Mouse (Mus musculus): Measurements from ENCODE around the gene Kank3. TPM values are rescaled to one million over a fixed set of nuclear protein-coding genes. Genes with fewer than 3 reads are reported as not detected.
A peak's percentile ranks its signal among the peaks of the same experiment; 100 is the strongest.

Kank3 gene
- polyA plus RNA-seq, 1 experiment from 2014 or later = 54.2 TPM

DNA sequence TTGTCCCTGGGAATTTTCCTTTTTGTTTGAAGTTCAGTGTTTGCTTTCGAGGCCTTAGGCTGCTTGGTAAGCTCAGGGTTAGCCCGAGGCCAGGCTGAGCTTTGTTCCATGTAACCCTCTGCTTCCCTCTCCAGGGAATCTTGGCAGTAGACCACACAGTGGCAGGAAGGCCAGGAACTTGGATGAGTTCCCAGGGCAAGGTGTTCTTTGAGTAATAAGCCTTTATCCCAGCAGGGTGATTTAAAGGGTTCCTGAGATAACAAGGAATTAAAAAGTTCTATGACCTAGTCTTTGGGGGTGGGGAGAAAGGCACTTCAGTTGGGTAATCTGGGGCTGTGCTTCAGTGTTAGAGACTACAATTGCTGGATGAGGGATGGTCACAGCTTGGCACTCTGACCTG, 18.6 kb downstream of the Kank3 start:
- Histone ChIP-seq H3K4me3 (ENCODE audit: control insufficient read depth in 1 of 2, insufficient read depth in 1 of 2, low read depth in 1 of 2, low read length in 2 of 2) (no peak overlapping the region), H3K9me3 (ENCODE audit: control insufficient read depth, low read length) (no peaks in the 10 kb centered on the region), H3K4me1 (ENCODE audit: control insufficient read depth in 2 of 2, insufficient read depth in 2 of 2, low read length in 2 of 2) (peaks cover 4 to 28% of the 10 kb centered on the region in 2 experiments), H3K27me3 (ENCODE audit: control insufficient read depth, insufficient read depth, low read length) (no peaks in the 10 kb centered on the region), H3K9ac (ENCODE audit: low read length) (no peak overlapping the region), H3K4me2 (ENCODE audit: low read length) (peak overlapping the region; percentile 32; the same call in 1 of the 2 replicates), H3K36me3 (ENCODE audit: control insufficient read depth, insufficient read depth, low read length) (peaks cover 58% of the 10 kb centered on the region), H3K27ac (replicated peaks in 1 of 2; ENCODE audit: control insufficient read depth in 1 of 2, insufficient read depth in 1 of 2, low read depth in 2 of 2, low read length in 2 of 2) (peak overlapping the region; percentile 30 to 64; a peak in 3 of 4 replicates)
- WGBS = 18% methylated on average over 2 of the region's 2 CpGs
- peak; percentile 41; the same call in 1 of the 2 replicates for ATAC-seq (ENCODE audit: insufficient number of reproducible peaks, insufficient read depth, low FRiP score, low read depth)

DNA sequence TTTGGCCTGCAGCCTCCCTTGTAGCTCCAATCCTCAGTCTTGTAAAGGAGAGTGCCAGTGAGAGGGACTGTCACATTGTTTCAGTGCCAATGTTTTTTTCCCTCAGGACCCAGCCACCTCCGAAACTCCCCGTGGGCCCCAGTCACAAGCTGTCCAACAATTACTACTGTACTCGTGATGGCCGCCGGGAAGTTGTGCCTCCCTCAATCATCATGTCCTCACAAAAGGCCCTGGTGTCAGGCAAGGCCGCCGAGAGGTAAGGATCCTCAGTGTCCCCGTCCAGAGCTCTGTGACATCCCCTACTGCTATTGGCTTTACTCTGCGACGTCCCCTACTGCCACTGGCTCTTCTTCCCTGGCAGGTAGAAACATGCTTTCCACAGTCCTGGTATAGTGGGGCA, 19.2 kb downstream of the Kank3 start:
- Histone ChIP-seq H3K9me3 (ENCODE audit: control insufficient read depth, low read length) (no peaks in the 10 kb centered on the region), H3K36me3 (ENCODE audit: control insufficient read depth, insufficient read depth, low read length) (peaks cover 65% of the 10 kb centered on the region), H3K27me3 (ENCODE audit: control insufficient read depth, insufficient read depth, low read length) (no peaks in the 10 kb centered on the region), H3K4me1 (ENCODE audit: control insufficient read depth in 2 of 2, insufficient read depth in 2 of 2, low read length in 2 of 2) (peaks cover 4 to 28% of the 10 kb centered on the region in 2 experiments), H3K9ac (ENCODE audit: low read length) (no peak overlapping the region), H3K4me3 (ENCODE audit: control insufficient read depth in 1 of 2, insufficient read depth in 1 of 2, low read depth in 1 of 2, low read length in 2 of 2) (no peak overlapping the region), H3K4me2 (ENCODE audit: low read length) (peak overlapping the region; percentile 32; the same call in 1 of the 2 replicates), H3K27ac (replicated peaks in 1 of 2; ENCODE audit: control insufficient read depth in 1 of 2, insufficient read depth in 1 of 2, low read depth in 2 of 2, low read length in 2 of 2) (peak overlapping the region in 1 of 2 experiments; percentile 64; a peak in 2 of 4 replicates)
- WGBS = 87% methylated on average over 10 of the region's 10 CpGs
- no peak for ATAC-seq (ENCODE audit: insufficient number of reproducible peaks, insufficient read depth, low FRiP score, low read depth)

DNA sequence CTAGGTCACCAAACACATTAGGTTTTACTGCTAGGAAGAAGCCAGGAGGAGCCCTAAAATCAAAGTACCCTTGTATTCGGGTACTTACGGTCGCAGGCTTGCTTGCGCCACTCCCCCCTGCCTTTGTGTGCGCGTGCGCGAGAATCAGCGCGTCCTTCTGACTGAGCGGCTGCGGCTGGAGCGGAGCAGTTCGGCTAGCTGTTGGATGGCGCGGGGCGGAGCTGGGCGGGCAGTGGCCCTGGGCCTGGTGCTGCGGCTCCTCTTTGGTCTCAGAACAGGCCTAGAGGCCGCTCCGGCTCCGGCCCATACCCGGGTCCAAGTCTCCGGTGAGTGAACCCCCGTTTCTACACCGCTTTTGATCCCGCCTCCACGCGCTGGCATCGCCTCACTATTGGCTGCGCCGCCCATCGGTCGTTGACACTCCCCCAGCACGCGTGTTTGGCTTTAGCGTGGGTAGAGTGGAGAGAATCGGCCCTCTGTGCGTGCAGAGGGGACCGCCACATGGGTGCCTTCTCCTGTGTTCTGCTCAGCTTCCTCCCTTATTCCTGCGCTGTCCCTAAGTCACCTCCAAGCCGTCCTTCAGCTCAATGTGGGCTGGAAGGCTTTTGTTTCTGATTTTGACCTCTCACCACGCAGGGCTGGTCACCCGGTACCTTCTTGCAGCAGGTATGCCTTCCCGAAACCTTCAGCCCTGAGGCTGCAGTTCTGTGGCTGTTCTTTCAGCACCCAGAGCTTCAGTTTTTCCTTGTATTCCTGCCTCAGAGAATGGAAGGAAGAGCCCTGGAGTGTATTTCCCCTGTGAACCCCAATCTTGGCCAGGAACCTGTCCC, 32.9 kb downstream of the Kank3 start, which contains the start of gene Cd320:
Gene Cd320, plus strand, starts transcription at position 126 of the 830 bp plus-strand sequence.
- Histone ChIP-seq H3K27me3 (ENCODE audit: control insufficient read depth, insufficient read depth, low read length) (no peaks in the 10 kb centered on the region), H3K9ac (ENCODE audit: low read length) (peak within 1 kb of the TSS; percentile 81), H3K27ac (replicated peaks in 1 of 2; ENCODE audit: control insufficient read depth in 1 of 2, insufficient read depth in 1 of 2, low read depth in 2 of 2, low read length in 2 of 2) (0 out of 4 replicates have a peak within 1 kb of the TSS, but pooled peaks of 1 of the 2 experiments have one; percentile 19), H3K4me2 (ENCODE audit: low read length) (peak within 1 kb of the TSS; percentile 93), H3K4me3 (ENCODE audit: control insufficient read depth in 1 of 2, insufficient read depth in 1 of 2, low read depth in 1 of 2, low read length in 2 of 2) (peak within 1 kb of the TSS; percentile 63 to 89), H3K36me3 (ENCODE audit: control insufficient read depth, insufficient read depth, low read length) (peaks cover 24% of the 10 kb centered on the region), H3K9me3 (ENCODE audit: control insufficient read depth, low read length) (no peaks in the 10 kb centered on the region), H3K4me1 (ENCODE audit: control insufficient read depth in 2 of 2, insufficient read depth in 2 of 2, low read length in 2 of 2) (peaks cover 3 to 4% of the 10 kb centered on the region in 2 experiments; a peak in 1 of 4 replicates)
- peak; percentile 82 for ATAC-seq (ENCODE audit: insufficient number of reproducible peaks, insufficient read depth, low FRiP score, low read depth)
- under 1% methylated on average over 45 of the region's 45 CpGs for WGBS

DNA sequence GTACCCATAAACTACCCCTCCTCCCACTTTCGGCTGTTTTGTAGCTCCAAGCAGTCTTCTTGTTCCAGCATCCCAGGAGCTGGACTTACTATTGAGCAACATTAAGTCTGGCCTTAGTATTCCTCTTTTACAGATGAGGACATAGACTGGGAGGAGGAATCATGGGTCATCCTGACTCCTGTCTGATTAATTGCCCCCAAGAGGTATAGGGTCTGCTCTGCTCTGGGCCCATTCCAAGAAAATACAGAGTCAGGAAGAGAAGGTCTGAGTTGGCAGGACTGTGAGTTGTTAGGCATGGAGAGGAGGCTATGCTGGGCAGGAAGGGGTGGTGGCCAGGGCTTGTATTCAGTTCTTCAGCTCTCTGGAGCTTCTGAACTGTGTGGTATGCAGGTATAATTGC, 33.9 kb downstream of the Kank3 start:
- Histone ChIP-seq H3K9me3 (ENCODE audit: control insufficient read depth, low read length) (no peaks in the 10 kb centered on the region), H3K27me3 (ENCODE audit: control insufficient read depth, insufficient read depth, low read length) (no peaks in the 10 kb centered on the region), H3K4me3 (ENCODE audit: control insufficient read depth in 1 of 2, insufficient read depth in 1 of 2, low read depth in 1 of 2, low read length in 2 of 2) (no peak overlapping the region), H3K4me1 (ENCODE audit: control insufficient read depth in 2 of 2, insufficient read depth in 2 of 2, low read length in 2 of 2) (peaks cover 3 to 4% of the 10 kb centered on the region in 2 experiments; a peak in 1 of 4 replicates), H3K9ac (ENCODE audit: low read length) (no peak overlapping the region), H3K36me3 (ENCODE audit: control insufficient read depth, insufficient read depth, low read length) (peaks cover 22% of the 10 kb centered on the region), H3K27ac (replicated peaks in 1 of 2; ENCODE audit: control insufficient read depth in 1 of 2, insufficient read depth in 1 of 2, low read depth in 2 of 2, low read length in 2 of 2) (no peak overlapping the region), H3K4me2 (ENCODE audit: low read length) (no peak overlapping the region)
- no peak for ATAC-seq (ENCODE audit: insufficient number of reproducible peaks, insufficient read depth, low FRiP score, low read depth)
- WGBS = 76% methylated on average over 1 of the region's 1 CpGs

DNA sequence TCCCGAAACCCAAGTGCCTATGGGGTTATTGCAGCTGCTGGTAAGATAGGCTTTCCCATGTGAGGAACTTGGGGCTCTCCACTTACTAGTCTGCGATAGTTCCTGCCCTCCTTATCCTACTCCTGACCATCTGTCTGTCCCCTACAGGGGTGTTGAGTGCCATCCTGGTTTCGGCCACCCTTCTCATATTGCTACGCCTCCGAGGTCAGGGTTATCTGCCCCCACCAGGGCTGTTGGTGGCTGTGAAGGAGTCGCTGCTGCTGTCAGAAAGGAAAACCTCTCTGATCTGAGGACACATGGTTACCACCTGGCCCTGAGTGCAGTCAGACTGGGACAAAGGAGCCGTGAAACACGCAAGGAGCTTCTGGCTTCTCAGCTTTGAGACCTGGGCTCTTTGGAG, 37.8 kb downstream of the Kank3 start:
- peaks cover 9% of the 10 kb centered on the region; the same call in 1 of the 2 replicates for H3K36me3 ChIP-seq (ENCODE audit: control insufficient read depth, insufficient read depth, low read length)
- no peak for ATAC-seq (ENCODE audit: insufficient number of reproducible peaks, insufficient read depth, low FRiP score, low read depth)
- WGBS = 65% methylated on average over 8 of the region's 8 CpGs
- H3K9ac ChIP-seq (ENCODE audit: low read length) = no peak overlapping the region
- H3K27ac ChIP-seq (replicated peaks in 1 of 2; ENCODE audit: control insufficient read depth in 1 of 2, insufficient read depth in 1 of 2, low read depth in 2 of 2, low read length in 2 of 2) = no peak overlapping the region
- H3K4me2 ChIP-seq (ENCODE audit: low read length) = no peak overlapping the region
- H3K27me3 ChIP-seq (ENCODE audit: control insufficient read depth, insufficient read depth, low read length) = no peaks in the 10 kb centered on the region
- H3K4me1 ChIP-seq (ENCODE audit: control insufficient read depth in 2 of 2, insufficient read depth in 2 of 2, low read length in 2 of 2) = peaks cover 3 to 4% of the 10 kb centered on the region in 2 experiments; a peak in 1 of 4 replicates
- no peaks in the 10 kb centered on the region for H3K9me3 ChIP-seq (ENCODE audit: control insufficient read depth, low read length)
- H3K4me3 ChIP-seq (ENCODE audit: control insufficient read depth in 1 of 2, insufficient read depth in 1 of 2, low read depth in 1 of 2, low read length in 2 of 2) = no peak overlapping the region

DNA sequence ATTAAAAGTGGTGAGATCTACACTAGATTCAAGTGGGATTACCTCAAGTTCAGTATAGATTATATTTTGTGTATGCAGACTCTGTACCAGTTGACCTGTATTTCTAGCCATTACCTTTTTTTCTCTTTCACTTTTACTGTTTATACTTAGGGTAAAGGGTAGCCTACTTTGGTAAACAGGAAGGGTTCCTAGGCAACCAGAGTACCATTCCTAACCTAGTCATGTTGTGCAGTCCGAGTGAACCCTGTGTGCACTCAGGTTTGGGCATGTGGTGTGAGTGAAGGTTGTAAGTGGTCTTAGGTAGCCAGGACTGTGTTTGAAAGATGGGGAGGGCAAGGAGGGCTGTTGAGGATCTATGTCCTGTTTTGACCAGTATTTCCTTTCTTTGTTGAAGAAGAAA, 41.0 kb downstream of the Kank3 start:
- Histone ChIP-seq H3K4me2 (ENCODE audit: low read length) (no peak overlapping the region), H3K4me3 (ENCODE audit: control insufficient read depth in 1 of 2, insufficient read depth in 1 of 2, low read depth in 1 of 2, low read length in 2 of 2) (no peak overlapping the region), H3K27me3 (ENCODE audit: control insufficient read depth, insufficient read depth, low read length) (no peaks in the 10 kb centered on the region), H3K36me3 (ENCODE audit: control insufficient read depth, insufficient read depth, low read length) (peaks cover 9% of the 10 kb centered on the region; the same call in 1 of the 2 replicates), H3K9me3 (ENCODE audit: control insufficient read depth, low read length) (no peaks in the 10 kb centered on the region), H3K27ac (replicated peaks in 1 of 2; ENCODE audit: control insufficient read depth in 1 of 2, insufficient read depth in 1 of 2, low read depth in 2 of 2, low read length in 2 of 2) (no peak overlapping the region), H3K9ac (ENCODE audit: low read length) (no peak overlapping the region), H3K4me1 (ENCODE audit: control insufficient read depth in 2 of 2, insufficient read depth in 2 of 2, low read length in 2 of 2) (no peaks in the 10 kb centered on the region)
- ATAC-seq (ENCODE audit: insufficient number of reproducible peaks, insufficient read depth, low FRiP score, low read depth) = no peak
- WGBS = 56% methylated on average over 1 of the region's 1 CpGs

DNA sequence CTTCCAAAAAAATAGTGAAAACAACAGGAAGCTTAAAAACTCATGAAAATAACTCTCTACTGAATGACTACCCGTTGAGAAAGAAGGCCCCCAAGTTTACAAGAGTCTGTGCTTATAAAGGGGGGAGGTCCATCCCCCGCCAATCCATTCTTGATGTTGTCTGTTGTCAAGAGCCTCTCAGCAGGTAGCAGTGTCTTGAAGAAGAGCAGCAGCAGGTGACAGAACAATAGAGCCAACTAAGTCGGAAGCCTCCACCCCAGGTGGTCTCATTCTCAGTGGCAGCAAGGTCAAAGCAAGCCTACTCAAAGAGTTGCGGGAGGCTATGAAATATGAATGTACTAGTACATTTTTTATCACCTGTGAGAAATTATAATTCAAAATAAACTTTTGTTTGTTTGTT, 47.5 kb downstream of the Kank3 start:
- H3K27ac ChIP-seq (replicated peaks in 1 of 2; ENCODE audit: control insufficient read depth in 1 of 2, insufficient read depth in 1 of 2, low read depth in 2 of 2, low read length in 2 of 2) = no peak overlapping the region
- no peak overlapping the region for H3K9ac ChIP-seq (ENCODE audit: low read length)
- no peaks in the 10 kb centered on the region; the same call in 1 of the 2 replicates for H3K9me3 ChIP-seq (ENCODE audit: control insufficient read depth, low read length)
- no peak overlapping the region for H3K4me2 ChIP-seq (ENCODE audit: low read length)
- no peaks in the 10 kb centered on the region for H3K36me3 ChIP-seq (ENCODE audit: control insufficient read depth, insufficient read depth, low read length)
- no peaks in the 10 kb centered on the region for H3K4me1 ChIP-seq (ENCODE audit: control insufficient read depth in 2 of 2, insufficient read depth in 2 of 2, low read length in 2 of 2)
- H3K4me3 ChIP-seq (ENCODE audit: control insufficient read depth in 1 of 2, insufficient read depth in 1 of 2, low read depth in 1 of 2, low read length in 2 of 2) = no peak overlapping the region
- no peaks in the 10 kb centered on the region for H3K27me3 ChIP-seq (ENCODE audit: control insufficient read depth, insufficient read depth, low read length)
- 80% methylated on average over 4 of the region's 4 CpGs for WGBS
- ATAC-seq (ENCODE audit: insufficient number of reproducible peaks, insufficient read depth, low FRiP score, low read depth) = no peak
